Mouse (Mus musculus) limb, embryonic 10.5 days (tissue): ENCODE measurements around the gene Kalrn. TPM values are rescaled to one million over a fixed set of nuclear protein-coding genes. Genes with fewer than 3 reads are reported as not detected.
"Not testable (repeated sequence)": the region's sequence is repeated elsewhere in the genome, so short reads cannot be mapped to it uniquely, and the experiment has no call there.

Experiments used
- DNase-seq: peaks from one replicate; pipeline ENCODE4 v3.0.0-alpha.2; 2017; ENCODE audit warnings: low spot score
- H3K27ac ChIP-seq: fragments of 300-500 bp; sonication (generic); 2 replicates; pipeline ENCODE4 v1.5.1; 2016; ENCODE audit warnings: mild to moderate bottlenecking
- H3K27me3 ChIP-seq: fragments of 300-500 bp; sonication (generic); 2 replicates; pipeline ENCODE4 v1.6.1; 2016; ENCODE audit warnings: low read depth, mild to moderate bottlenecking; ENCODE audit not compliant: poor library complexity, severe bottlenecking
- H3K36me3 ChIP-seq: fragments of 300-500 bp; sonication (generic); 2 replicates; pipeline ENCODE4 v1.6.1; 2016; ENCODE audit warnings: mild to moderate bottlenecking, moderate library complexity
- H3K4me1 ChIP-seq: fragments of 300-500 bp; sonication (generic); 2 replicates; pipeline ENCODE4 v1.6.1; 2016
- H3K4me3 ChIP-seq: fragments of 300-500 bp; sonication (generic); 2 replicates; pipeline ENCODE4 v1.5.1; 2016; ENCODE audit warnings: mild to moderate bottlenecking, moderate library complexity
- H3K9me3 ChIP-seq: fragments of 300-500 bp; sonication (generic); replicated peaks from 2 replicates; pipeline ENCODE4 v1.6.1; 2016; ENCODE audit warnings: mild to moderate bottlenecking
- WGBS: fragments of 180-500 bp; shearing (Covaris S2); methylation state at CpG from one replicate; pipeline ENCODE4 v1.1.7; 2016; 5-methylcytosine and 5-hydroxymethylcytosine counted together
- polyA plus RNA-seq: library from polyadenylated mRNA; unstranded; fragments of >200 nt; fragmentation: Nextera tagmentation; extraction: Ambion mirVana; gene quantifications from 2 replicates; pipeline ENCODE4 v1.2.1, GENCODE M21; 2016

Gene Kalrn
- polyA plus RNA-seq, 1 experiment from 2014 or later = 8.3 TPM

DNA sequence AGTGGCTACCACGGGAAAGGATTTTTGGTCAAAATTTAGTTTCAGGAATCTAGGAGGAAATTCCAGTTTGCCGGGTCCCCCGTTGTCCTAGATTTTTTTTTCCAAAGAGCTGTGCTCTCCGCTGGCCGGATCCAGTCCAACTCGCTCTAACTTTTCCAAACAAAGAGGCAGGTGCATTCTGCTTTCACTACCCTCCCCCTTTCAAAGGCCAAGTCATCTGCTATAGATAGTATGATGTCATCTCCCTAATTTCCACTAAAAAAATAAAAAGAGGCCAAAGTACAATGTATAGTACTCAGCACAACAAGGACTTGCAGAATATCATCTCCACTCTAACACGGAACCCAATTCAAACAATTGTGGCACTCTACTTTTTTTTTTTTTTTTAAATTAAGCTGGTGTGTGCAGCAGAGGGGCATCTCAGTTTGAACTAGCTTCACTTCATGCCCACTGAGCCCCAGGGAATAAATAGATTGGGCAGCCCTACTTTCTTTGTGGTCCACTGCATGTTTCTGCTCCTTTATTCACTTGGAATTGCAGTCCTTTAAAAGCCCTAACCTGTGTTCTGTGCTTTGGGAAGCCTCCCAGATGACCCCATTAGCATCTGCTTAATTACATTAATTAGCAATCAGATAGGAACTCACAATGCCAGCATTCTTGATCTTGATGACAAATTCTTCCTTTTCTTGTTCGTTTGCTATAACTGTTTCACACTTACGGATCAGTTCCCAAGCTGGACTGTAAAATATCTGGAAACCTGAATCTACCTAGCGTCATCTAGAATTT is 489.0 kb downstream of the Kalrn start:
- Histone ChIP-seq H3K36me3 (no peaks in the 10 kb centered on the region), H3K4me1 (peaks cover 36% of the 10 kb centered on the region), H3K4me3 (no peak overlapping the region), H3K9me3 (no peaks in the 10 kb centered on the region; the same call in 1 of the 2 replicates), H3K27me3 (no peaks in the 10 kb centered on the region), H3K27ac (no peak overlapping the region)
- no peak for DNase-seq
- WGBS = 89% methylated on average over 10 of the region's 10 CpGs

DNA sequence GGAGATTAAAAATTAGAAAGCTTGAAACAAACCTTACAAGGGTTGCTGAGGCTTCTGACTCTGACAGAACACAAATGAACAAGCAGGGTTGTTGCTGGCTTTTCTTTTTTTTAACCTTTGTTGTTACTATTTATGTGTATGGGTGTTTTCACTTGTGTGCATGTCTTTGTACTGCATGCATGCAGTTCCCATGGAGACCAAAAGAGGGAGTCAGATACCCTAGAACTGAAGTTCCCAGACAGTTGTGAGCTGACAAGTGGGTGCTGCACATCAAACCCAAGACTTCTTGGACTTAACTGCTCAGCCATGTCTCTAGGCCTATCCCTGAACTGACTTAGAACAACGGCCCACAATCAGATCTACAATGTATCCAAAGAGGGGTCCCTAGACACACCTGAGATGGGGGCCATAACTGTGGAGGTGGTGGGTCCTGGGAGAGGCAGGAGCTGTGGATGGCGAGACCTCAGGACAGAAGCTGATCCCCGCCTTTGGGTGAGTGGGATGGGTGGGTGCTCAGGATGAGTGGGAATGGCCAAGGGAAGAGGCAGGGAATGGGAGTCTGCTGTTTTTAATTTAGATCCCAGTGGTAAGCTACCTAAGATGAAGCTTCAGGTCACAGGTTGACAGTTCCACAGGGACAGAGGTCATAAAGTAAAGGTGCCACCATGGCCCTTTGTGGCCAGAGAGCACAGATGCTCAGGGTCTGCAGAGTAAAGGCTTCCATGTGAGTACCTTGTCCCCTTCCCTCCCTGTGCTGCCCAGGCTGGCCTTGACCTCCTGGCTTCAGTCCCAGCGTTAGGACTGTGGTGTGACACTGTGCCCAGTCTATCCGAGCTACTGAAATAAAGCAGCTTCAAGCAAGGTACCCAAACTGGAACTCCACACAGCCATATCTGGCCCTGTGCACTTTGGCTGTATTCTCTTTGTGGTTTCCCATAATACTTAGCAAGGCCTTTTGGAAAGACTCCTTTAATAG is 490.6 kb downstream of the Kalrn start:
- no peak for DNase-seq
- no peaks in the 10 kb centered on the region; the same call in 1 of the 2 replicates for H3K9me3 ChIP-seq
- no peaks in the 10 kb centered on the region for H3K36me3 ChIP-seq
- peaks cover 36% of the 10 kb centered on the region for H3K4me1 ChIP-seq
- H3K27ac ChIP-seq = peak overlapping the region; percentile 56; the same call in 1 of the 2 replicates
- 84% methylated on average over 5 of the region's 5 CpGs for WGBS
- H3K4me3 ChIP-seq = no peak overlapping the region
- no peaks in the 10 kb centered on the region for H3K27me3 ChIP-seq

DNA sequence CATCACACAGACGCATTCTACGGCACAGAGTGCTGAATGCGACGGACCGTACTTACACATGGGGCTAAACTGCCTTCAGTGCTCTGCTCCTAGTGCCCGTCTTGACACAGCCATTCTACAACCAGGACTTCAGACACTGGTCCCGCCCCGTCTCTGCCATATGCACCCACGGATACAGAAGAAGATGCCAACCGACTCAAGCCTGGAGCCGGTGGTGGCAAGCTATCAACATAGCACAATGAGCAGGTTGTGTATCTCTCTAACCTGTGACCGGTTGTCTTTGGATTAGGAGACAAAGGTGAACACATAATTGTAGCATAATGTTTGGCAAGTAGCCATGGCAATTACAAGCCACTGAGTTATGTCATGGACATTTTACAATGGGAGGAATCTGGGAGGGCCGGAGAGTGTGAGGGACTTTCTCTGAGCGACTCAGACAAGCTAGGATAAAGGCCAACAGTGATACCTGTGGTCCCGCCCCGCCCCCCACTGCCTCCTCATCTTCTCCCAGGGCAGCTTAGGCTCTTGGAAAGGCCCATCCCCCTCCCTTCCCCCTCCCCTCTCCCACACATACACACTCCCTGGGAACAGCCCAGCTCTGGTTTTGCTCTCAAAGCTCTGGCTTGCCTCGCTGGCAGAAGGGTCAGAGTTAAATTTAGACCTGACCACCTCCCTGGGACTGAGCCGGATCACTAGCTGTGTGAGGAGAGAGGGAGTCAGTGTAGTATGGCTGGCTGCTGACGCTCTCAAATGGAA is 491.5 kb downstream of the Kalrn start:
- no peaks in the 10 kb centered on the region; the same call in 1 of the 2 replicates for H3K9me3 ChIP-seq
- H3K4me1 ChIP-seq = peaks cover 32% of the 10 kb centered on the region
- no peak for DNase-seq
- no peaks in the 10 kb centered on the region for H3K27me3 ChIP-seq
- 41% methylated on average over 19 of the region's 19 CpGs for WGBS
- H3K4me3 ChIP-seq = no peak overlapping the region
- H3K36me3 ChIP-seq = no peaks in the 10 kb centered on the region
- H3K27ac ChIP-seq = peak overlapping the region; percentile 56; the same call in 1 of the 2 replicates

DNA sequence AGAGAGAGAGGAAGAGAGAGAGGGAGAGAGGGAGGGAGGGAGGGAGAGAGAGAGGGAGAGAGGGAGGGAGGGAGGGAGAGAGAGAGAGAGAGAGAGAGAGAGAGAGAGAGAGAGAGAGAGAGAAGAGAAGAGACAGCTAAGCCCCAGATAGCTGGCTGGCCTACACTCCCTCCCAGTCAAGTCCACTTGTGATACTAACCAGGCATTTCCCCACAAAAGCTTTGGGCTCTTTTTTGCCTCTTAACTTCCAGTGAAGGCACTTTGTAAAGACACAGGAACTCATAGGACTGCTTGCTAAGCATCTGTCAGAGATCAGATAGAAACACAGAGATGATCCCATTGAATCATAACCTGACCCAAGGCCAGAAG is 492.0 kb downstream of the Kalrn start:
- DNase-seq, H3K27me3 ChIP-seq, H3K36me3 ChIP-seq, H3K9me3 ChIP-seq, H3K4me3 ChIP-seq: not testable (repeated sequence)
- Histone ChIP-seq H3K4me1 (peaks cover 32% of the 10 kb centered on the region), H3K27ac (peak overlapping the region; percentile 56; the same call in 1 of the 2 replicates)

DNA sequence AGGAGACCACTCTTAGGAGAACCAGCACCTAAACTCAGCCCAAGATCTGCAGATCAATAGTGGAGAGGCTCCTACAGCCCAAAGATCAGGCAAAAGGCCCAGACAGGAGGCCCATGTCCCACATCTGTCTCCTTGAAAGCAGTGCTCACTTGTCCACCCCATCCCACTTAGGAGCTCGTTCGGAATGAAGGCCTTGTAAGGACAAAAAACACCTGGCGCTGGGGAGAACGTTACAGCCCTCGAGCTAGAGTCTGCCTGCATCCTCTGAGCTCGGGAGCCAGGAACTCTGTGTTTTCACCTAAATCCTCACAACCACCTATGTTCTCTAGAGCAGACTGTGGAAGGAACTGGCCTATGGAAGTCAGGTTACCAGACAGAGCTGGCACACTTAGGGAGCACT is 492.5 kb downstream of the Kalrn start:
- no peaks in the 10 kb centered on the region; the same call in 1 of the 2 replicates for H3K9me3 ChIP-seq
- H3K27me3 ChIP-seq = no peaks in the 10 kb centered on the region
- 0 out of 2 replicates have a peak overlapping the region, but pooled peaks have one; percentile 44 for H3K27ac ChIP-seq
- DNase-seq = no peak
- peaks cover 32% of the 10 kb centered on the region for H3K4me1 ChIP-seq
- no peak overlapping the region for H3K4me3 ChIP-seq
- H3K36me3 ChIP-seq = no peaks in the 10 kb centered on the region
- 46% methylated on average over 6 of the region's 6 CpGs for WGBS

DNA sequence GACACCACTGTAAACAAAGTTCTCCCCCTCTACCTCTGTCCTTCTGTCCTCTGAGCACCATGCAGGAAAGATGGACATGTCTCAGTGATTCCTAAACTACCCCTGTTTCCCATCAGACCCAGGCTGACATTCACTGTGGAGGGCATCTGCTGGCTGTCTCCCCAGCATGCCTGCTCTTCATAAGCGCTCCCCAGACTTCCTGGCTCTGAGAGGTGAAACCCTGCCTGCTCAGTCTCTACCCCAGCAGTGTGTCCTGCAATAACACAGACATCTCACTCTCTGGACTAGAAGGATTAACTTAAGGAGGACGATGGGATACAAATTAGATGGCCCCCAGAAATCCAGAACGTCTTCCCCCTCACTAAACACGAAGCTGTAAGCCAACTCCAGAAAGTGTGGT is 493.8 kb downstream of the Kalrn start:
- WGBS = 48% methylated on average over 4 of the region's 4 CpGs
- Histone ChIP-seq H3K36me3 (no peaks in the 10 kb centered on the region), H3K4me3 (no peak overlapping the region), H3K9me3 (no peaks in the 10 kb centered on the region; the same call in 1 of the 2 replicates), H3K27me3 (no peaks in the 10 kb centered on the region), H3K4me1 (peaks cover 32% of the 10 kb centered on the region), H3K27ac (no peak overlapping the region)
- DNase-seq = no peak

DNA sequence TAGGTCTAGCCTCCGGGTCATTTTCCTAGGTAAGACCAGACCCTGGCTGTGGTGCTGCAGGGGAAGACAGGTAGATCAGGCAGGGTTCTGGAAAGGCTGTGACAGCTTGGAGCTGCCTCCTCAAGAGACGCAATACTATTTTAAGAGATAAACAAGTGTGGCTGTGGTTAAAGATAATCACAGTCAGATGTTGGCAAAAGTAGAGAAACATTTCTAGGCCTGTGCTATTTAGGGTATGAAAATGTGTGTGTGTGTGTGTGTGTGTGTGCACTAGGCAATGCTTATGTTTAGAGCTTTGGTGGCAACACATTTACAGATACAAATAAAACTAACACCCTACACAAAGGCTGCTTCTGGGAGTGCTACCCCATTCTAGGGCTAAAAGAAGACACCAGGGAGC is 494.6 kb downstream of the Kalrn start:
- H3K36me3 ChIP-seq = no peaks in the 10 kb centered on the region
- H3K4me1 ChIP-seq = peaks cover 32% of the 10 kb centered on the region
- WGBS = 70% methylated on average over 2 of the region's 2 CpGs
- H3K27ac ChIP-seq = no peak overlapping the region
- no peaks in the 10 kb centered on the region for H3K27me3 ChIP-seq
- no peak overlapping the region for H3K4me3 ChIP-seq
- no peaks in the 10 kb centered on the region; the same call in 1 of the 2 replicates for H3K9me3 ChIP-seq
- no peak for DNase-seq

DNA sequence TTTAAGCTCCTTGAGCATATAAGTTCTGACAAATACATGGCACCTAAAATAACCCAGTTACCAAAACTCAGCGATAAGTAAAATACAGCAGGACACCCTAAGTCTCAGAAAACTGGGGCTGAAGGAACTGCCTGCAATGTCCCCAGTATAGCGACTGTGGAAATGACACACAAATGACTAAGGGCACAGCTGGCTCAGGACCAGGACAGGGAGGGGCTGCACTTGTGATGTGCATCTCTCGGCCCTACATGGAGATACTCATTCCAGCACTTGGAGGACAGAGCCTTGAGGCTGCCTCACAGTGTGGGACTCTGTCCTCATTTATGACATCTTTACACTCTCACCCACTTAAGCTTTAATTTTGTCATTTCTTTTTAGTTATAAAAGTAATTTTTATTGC is 497.2 kb downstream of the Kalrn start:
- no peak for DNase-seq
- H3K27me3 ChIP-seq = no peaks in the 10 kb centered on the region
- H3K9me3 ChIP-seq = no peaks in the 10 kb centered on the region
- H3K4me1 ChIP-seq = peaks cover 16% of the 10 kb centered on the region
- no peaks in the 10 kb centered on the region for H3K36me3 ChIP-seq
- WGBS = 81% methylated on average over 3 of the region's 3 CpGs
- no peak overlapping the region for H3K4me3 ChIP-seq
- H3K27ac ChIP-seq = no peak overlapping the region

DNA sequence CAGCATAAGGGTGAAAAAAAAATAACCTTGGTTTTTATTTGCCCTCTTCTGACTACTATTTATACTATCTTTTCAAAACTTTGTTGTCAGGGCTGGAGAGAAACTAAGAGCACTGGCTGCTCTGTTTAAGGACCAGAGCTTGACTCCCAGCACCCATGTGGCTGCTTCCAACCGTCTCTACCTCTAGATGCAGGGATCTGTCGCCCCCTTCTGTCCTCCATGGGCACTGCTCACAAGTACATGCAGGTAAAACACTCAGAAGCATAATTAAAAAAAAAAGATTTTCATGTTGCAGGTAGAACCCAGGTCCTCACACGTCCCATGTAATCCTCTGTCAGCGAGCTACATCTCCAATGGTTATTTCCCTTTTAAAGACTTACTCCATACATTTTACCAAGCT is 499.4 kb downstream of the Kalrn start:
- no peak for DNase-seq
- 88% methylated on average over 4 of the region's 4 CpGs for WGBS
- no peak overlapping the region for H3K4me3 ChIP-seq
- no peak overlapping the region for H3K27ac ChIP-seq
- H3K27me3 ChIP-seq = no peaks in the 10 kb centered on the region
- no peaks in the 10 kb centered on the region for H3K36me3 ChIP-seq
- H3K4me1 ChIP-seq = peaks cover 10% of the 10 kb centered on the region
- no peaks in the 10 kb centered on the region for H3K9me3 ChIP-seq

DNA sequence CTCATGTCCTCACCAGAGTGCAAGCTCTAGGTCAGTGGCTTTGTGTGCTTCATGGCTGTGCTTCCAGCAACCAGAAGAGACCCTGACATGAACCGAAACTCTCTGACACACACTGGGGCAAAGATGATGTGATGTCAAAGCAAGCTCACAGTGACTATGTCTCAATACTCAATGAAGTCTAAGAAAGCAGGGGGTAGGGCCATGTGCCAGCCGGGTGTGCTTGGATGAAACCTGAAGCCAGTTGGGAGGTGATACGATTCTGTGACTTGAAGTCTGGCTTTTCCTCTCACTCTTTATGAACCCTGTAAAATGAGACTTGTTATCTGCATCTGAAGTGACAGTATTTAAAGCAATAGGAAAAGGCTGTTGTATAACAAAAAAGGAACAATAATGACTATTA is 501.2 kb downstream of the Kalrn start:
- Histone ChIP-seq H3K27me3 (no peaks in the 10 kb centered on the region), H3K27ac (no peak overlapping the region), H3K4me1 (peaks cover 11% of the 10 kb centered on the region; the same call in 1 of the 2 replicates), H3K36me3 (no peaks in the 10 kb centered on the region), H3K4me3 (no peak overlapping the region), H3K9me3 (no peaks in the 10 kb centered on the region)
- DNase-seq = no peak
- 69% methylated on average over 3 of the region's 3 CpGs for WGBS

DNA sequence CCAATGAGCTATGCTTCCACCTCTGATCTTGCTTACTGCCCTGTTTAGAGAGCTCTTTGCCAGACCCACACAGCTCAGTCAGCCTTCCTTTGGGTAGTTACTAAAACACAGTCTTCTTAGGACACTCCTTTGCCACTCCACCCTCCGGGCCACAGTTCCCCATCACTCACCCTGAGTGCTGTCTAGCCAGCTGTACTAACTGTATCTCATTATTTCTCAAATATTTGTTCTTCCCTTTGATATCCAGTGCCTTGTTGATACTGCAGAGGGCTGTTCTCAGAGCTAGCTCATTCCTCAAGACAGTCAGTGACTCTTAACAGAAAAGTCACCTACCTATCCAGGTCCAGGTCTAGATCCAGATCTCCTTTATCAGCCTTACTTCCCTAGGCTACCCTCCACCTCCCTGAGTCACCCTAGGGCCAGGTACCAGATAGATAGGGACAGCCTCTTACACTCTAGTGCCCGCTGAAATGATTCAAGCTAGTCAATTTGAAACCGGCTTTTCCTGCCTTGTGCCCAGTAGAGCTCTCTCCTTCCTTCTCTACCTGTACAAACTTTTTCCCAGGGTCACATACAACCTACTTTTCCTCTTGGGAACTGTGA is 502.0 kb downstream of the Kalrn start:
- no peaks in the 10 kb centered on the region for H3K36me3 ChIP-seq
- no peak overlapping the region for H3K4me3 ChIP-seq
- no peaks in the 10 kb centered on the region for H3K9me3 ChIP-seq
- 92% methylated on average over 3 of the region's 3 CpGs for WGBS
- no peak overlapping the region for H3K27ac ChIP-seq
- peaks cover 14% of the 10 kb centered on the region; the same call in 1 of the 2 replicates for H3K4me1 ChIP-seq
- H3K27me3 ChIP-seq = no peaks in the 10 kb centered on the region
- no peak for DNase-seq

DNA sequence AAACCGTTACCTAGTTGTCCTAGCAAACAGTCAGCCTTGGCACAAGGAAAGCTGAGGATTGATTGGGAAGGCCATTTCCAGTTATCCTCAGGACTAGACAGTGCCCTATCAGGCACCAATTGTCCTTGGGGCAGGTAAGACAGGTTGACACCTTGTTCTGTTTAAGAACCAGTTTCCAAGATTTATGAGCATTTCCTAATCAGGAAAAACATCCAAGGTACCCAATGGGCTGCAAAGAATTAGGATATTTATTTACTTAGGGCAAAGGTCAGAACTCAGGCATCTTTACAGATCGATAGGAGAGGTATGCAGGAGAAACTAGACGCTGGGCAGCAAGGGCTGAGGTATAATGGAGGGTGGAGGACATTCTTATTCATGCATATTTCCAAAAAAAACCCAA is 503.9 kb downstream of the Kalrn start:
- DNase-seq = no peak
- Histone ChIP-seq H3K4me3 (no peak overlapping the region), H3K27ac (no peak overlapping the region), H3K9me3 (no peaks in the 10 kb centered on the region), H3K36me3 (no peaks in the 10 kb centered on the region), H3K27me3 (no peaks in the 10 kb centered on the region), H3K4me1 (peaks cover 14% of the 10 kb centered on the region; the same call in 1 of the 2 replicates)
- 38% methylated on average over 3 of the region's 3 CpGs for WGBS
